Mouse (Mus musculus) macrophage (primary cell): ENCODE measurements around the gene Sesn1. TPM values are rescaled to one million over a fixed set of nuclear protein-coding genes. Genes with fewer than 3 reads are reported as not detected.
"Not testable (repeated sequence)": the region's sequence is repeated elsewhere in the genome, so short reads cannot be mapped to it uniquely, and the experiment has no call there.

Experiments
- H3K27ac ChIP-seq: fragments of 350-480 bp; formaldehyde crosslinking; 2 replicates; pipeline ENCODE4 v1.9.0; 2021
- H3K36me3 ChIP-seq: fragments of 350-480 bp; formaldehyde crosslinking; 2 replicates; pipeline ENCODE4 v1.9.0; 2021; ENCODE audit errors: inconsistent target
- H3K4me3 ChIP-seq: fragments of 350-480 bp; formaldehyde crosslinking; 2 replicates; pipeline ENCODE4 v1.9.0; 2021; ENCODE audit errors: inconsistent target
- H3K79me2 ChIP-seq: fragments of 350-480 bp; formaldehyde crosslinking; 2 replicates; pipeline ENCODE4 v1.9.0; 2021; ENCODE audit errors: inconsistent target
- WGBS: methylation state at CpG from one replicate; pipeline ENCODE4 v1.1.7; 2026; ENCODE audit warnings: inconsistent platforms; ENCODE audit not compliant: missing documents; 5-methylcytosine and 5-hydroxymethylcytosine counted together
- polyA plus RNA-seq: library from polyadenylated mRNA; stranded (reverse); fragments of 250-400 nt; gene quantifications from 3 replicates; pipeline ENCODE4 v1.2.4, GENCODE M21; 2018; ENCODE audit warnings: inconsistent platforms

Sesn1 gene
- polyA plus RNA-seq, 1 experiment from 2014 or later: 153 TPM

DNA sequence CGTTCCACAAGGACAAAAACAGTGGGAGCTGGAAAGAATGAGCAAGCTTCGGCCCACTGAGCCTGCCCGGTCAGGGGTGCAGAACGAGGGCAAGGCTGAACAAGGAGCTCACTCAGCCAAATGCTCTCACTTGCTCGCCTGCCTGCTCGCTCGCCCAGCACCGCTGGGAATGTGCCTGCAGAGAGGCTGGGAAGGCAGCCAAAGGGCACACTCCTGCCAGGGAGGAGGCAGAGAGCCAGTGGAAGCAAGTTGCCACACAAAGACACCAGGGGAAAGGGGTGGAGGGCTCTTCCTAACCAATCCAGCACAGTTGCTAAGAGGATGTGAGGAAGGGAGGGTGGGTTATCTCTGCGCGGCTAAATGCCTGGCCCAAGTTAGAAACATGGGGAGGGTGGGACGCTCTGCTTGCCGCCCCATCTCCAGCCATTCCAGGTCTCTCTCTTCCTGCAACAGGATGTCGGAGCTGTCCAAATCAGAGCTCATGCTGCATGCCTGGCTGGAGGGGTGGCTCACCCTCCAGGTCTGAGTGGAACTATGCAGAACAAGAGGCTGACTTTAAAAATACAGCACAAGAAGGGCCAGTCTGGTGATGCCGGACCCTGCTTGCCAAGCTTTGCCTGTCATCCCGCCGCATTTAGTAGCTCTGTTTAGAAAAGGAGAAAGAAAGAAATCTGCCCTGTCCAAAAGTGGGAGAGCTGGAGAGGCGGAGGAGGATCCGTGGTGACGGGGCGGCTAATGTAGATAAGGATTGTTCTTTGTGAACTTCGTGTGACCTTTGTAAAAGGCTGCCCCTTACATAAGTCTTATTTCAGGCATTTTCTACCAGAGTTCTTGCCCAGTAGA lies 125.1 kb downstream of the Sesn1 start:
- Histone ChIP-seq H3K36me3 (no peaks in the 10 kb centered on the region), H3K79me2 (no peaks in the 10 kb centered on the region), H3K27ac (peak overlapping the region; percentile 4; the same call in 1 of the 2 replicates), H3K4me3 (no peak overlapping the region)
- WGBS: 54% methylated on average over 20 of the region's 21 CpGs

DNA sequence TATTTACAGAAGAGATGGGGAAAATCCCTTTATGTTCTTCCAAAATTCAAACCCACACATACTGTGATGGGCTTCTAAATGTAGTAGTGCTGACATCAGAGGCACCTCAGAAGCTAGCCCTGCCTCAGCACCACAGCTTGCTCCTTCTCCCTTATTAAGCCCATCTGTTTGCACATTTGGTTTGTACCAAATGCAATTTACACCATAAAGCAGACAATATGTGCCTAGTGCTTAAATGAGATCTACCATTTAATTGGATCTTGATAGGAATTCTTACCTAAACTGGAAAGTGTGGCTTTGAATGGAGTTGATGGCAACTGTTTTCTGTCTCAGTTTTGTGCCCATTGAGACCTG lies 125.7 kb downstream of the Sesn1 start:
- H3K4me3 ChIP-seq: no peak overlapping the region

DNA sequence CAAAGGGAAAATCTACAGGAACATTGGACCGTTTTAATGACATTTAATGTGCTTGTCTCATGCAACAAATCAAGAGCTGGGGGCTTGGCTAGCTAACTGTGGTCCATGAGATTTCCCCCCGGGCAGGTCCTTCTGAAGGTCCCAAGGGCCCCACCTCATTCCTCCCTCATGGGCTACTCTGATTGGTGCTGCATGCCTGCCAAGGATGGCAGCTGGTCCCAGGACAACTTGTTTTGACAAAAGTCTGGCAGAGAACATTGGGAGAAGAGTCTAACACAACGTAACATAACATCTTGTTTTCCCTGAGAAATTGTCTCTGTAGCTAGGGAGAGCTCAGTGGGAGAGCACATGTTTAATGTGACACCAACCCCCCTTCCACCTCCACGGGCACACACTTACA lies 126.4 kb downstream of the Sesn1 start:
- Histone ChIP-seq H3K36me3 (no peaks in the 10 kb centered on the region), H3K27ac (no peak overlapping the region), H3K4me3 (no peak overlapping the region), H3K79me2 (no peaks in the 10 kb centered on the region)
- 69% methylated on average over 3 of the region's 4 CpGs for WGBS

More for the DNA sequence above, 125.7 kb downstream of the Sesn1 start:
- H3K79me2 ChIP-seq: no peaks in the 10 kb centered on the region
- H3K27ac ChIP-seq: no peak overlapping the region
- no peaks in the 10 kb centered on the region for H3K36me3 ChIP-seq

GRCm38 (mm10) chr10:41937176-41937575 lies 127.4 kb downstream of the Sesn1 start:
- Histone ChIP-seq H3K36me3 (no peaks in the 10 kb centered on the region), H3K27ac (peak overlapping the region; percentile 29), H3K4me3 (no peak overlapping the region), H3K79me2 (no peaks in the 10 kb centered on the region)
- 11% methylated on average over 4 of the region's 4 CpGs for WGBS

- H3K27ac ChIP-seq: no peak overlapping the region
- H3K36me3 ChIP-seq: no peaks in the 10 kb centered on the region
- H3K4me3 ChIP-seq: no peak overlapping the region
- 94% methylated on average over 4 of the region's 4 CpGs for WGBS
- H3K79me2 ChIP-seq: no peaks in the 10 kb centered on the region
These were observed 129.4 kb downstream of the Sesn1 start for GRCm38 (mm10) chr10:41939090-41939489.

DNA sequence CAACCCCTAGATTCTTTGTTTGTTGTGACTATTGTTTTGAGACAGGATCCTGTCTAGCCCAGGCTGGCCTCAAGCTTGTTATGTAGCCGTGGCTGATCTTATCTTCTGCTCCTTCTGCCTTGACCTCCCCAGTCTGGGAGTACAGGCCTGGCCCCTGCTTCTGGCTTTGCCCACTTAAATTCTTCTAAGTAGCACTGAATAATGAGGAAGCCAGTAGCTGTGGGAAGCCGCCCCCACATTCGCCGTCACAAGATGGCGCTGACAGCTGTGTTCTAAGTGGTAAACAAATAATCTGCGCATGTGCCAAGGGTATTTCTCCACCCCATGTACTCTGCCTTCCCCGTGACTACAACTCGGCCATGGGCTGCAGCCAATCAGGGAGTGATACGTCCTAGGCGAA lies 142.6 kb downstream of the Sesn1 start:
- WGBS: 89% methylated on average over 1 of the region's 10 CpGs
- H3K4me3 ChIP-seq, H3K27ac ChIP-seq, H3K79me2 ChIP-seq, H3K36me3 ChIP-seq: not testable (repeated sequence)

GRCm38 (mm10) chr10:41952850-41953527 lies 143.3 kb downstream of the Sesn1 start:
- no peak overlapping the region for H3K27ac ChIP-seq
- no peak overlapping the region for H3K4me3 ChIP-seq

DNA sequence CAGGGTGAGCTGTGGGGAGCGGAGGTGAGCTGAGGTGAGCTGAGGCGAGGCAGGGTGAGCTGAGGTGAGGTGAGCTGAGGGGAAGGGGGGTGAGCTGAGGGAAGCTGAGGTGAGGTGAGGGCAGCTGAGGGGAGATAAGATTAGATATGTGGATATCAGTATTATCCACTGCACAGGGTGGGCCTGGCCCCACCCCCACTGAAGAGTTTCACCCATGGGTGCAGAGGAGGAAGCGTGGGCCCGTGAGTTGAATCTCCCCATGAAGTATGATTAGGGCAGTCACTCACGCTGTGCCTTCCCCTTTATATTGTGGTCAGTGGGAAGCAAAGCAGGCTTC lies 143.8 kb downstream of the Sesn1 start:
- WGBS: 82% methylated on average over 5 of the region's 5 CpGs
- no peak overlapping the region for H3K27ac ChIP-seq

More at GRCm38 (mm10) chr10:41952850-41953527, 143.3 kb downstream of the Sesn1 start:
- H3K36me3 ChIP-seq: no peaks in the 10 kb centered on the region
- no peaks in the 10 kb centered on the region for H3K79me2 ChIP-seq
- WGBS: 94% methylated on average over 12 of the region's 14 CpGs

DNA sequence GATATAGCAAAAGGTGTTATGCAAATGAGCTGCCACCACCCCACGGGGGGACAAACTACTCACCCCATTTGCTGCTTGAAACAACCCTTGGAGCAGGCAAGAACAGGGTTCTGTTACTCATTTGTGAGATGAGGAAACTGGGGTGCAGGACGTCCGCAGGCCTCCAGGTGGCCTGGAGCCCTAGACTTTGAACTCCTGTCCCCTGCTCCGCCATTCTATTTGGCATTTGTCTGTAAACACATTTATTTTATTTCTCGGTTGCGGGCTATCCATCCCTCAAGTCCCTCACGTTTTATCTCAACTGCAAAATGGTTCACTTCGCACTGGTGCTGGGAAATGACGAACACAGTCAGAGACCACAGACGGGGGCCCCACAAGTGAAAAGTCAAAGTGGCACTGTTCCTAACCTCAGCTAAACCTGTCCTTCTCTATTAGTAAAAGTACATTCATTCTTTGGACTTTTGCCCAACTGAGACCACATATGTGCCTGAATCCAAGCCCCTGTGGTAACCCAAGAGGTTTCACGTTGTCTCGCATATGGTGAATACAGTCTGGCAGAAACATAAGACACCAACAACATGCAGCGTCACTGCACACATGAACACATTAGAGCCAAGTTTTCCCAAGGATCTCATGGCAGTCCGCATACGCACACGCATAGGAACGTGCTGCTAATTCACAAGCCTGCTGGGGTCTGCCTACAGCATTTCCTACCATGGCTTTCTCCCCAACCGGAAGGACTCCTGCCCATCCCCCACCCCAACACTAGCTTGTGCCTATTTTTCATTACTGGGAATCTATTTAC lies 147.9 kb downstream of the Sesn1 start:
- no peaks in the 10 kb centered on the region for H3K36me3 ChIP-seq
- WGBS: 81% methylated on average over 18 of the region's 18 CpGs
- no peaks in the 10 kb centered on the region for H3K79me2 ChIP-seq
- no peak overlapping the region for H3K4me3 ChIP-seq
- H3K27ac ChIP-seq: no peak overlapping the region

More for the DNA sequence above, 143.8 kb downstream of the Sesn1 start:
- H3K36me3 ChIP-seq: no peaks in the 10 kb centered on the region
- no peaks in the 10 kb centered on the region for H3K79me2 ChIP-seq
- no peak overlapping the region for H3K4me3 ChIP-seq

Other genes starting within 250 kb of the Sesn1 start
- 0.16 TPM in 1 of 3 replicates, not detected in the others for gene Ccdc162, start 93.3 kb upstream of the Sesn1 start, polyA plus RNA-seq
- 3.9 to 8.9 TPM (median 4.9 TPM) in 3 replicates for gene Cep57l1, start 64 bp upstream of the Sesn1 start, polyA plus RNA-seq
- 3.7 to 6.9 TPM (median 6.5 TPM) in 3 replicates for gene Armc2, start 208.5 kb downstream of the Sesn1 start, polyA plus RNA-seq